Mouse (Mus musculus) midbrain, embryonic 12.5 days (tissue): Measurements from ENCODE around the gene Eps15l1. TPM values are rescaled to one million over a fixed set of nuclear protein-coding genes. Genes with fewer than 3 reads are reported as not detected.

ENCODE experiments used
- ATAC-seq: fragments of 200-750 bp; cut with Nextera tagmentation; 2 replicates; pipeline ENCODE4 v1.8.0; 2017; ENCODE audit warnings: low read depth, moderate TSS enrichment, moderate library complexity; ENCODE audit not compliant: low FRiP score
- H3K27ac ChIP-seq: fragments of 300-500 bp; sonication (generic); replicated peaks from 2 replicates; pipeline ENCODE4 v1.5.1; 2016; ENCODE audit warnings: mild to moderate bottlenecking
- H3K27me3 ChIP-seq: fragments of 300-500 bp; sonication (generic); 2 replicates; pipeline ENCODE4 v1.6.1; 2016; ENCODE audit warnings: mild to moderate bottlenecking
- H3K36me3 ChIP-seq: fragments of 300-500 bp; sonication (generic); 2 replicates; pipeline ENCODE4 v1.6.1; 2016
- H3K4me1 ChIP-seq: fragments of 300-500 bp; sonication (generic); 2 replicates; pipeline ENCODE4 v1.6.1; 2016
- H3K4me2 ChIP-seq: fragments of 300-500 bp; sonication (generic); replicated peaks from 2 replicates; pipeline ENCODE4 v1.6.1; 2016; ENCODE audit warnings: mild to moderate bottlenecking, moderate library complexity
- H3K4me3 ChIP-seq: fragments of 300-500 bp; sonication (generic); 2 replicates; pipeline ENCODE4 v1.5.1; 2016; ENCODE audit warnings: mild to moderate bottlenecking
- H3K9ac ChIP-seq: fragments of 300-500 bp; sonication (generic); replicated peaks from 2 replicates; pipeline ENCODE4 v1.6.1; 2016; ENCODE audit warnings: mild to moderate bottlenecking, moderate library complexity
- H3K9me3 ChIP-seq: fragments of 300-500 bp; sonication (generic); 2 replicates; pipeline ENCODE4 v1.6.1; 2016; ENCODE audit warnings: mild to moderate bottlenecking
- WGBS: fragments of 180-500 bp; shearing (Covaris S2); methylation state at CpG from one replicate; pipeline ENCODE4 v1.1.7; 2016; 5-methylcytosine and 5-hydroxymethylcytosine counted together
- polyA plus RNA-seq: library from polyadenylated mRNA; unstranded; fragments of >200 nt; fragmentation: Nextera tagmentation; extraction: Ambion mirVana; gene quantifications from 2 replicates; pipeline ENCODE4 v1.2.1, GENCODE M21; 2016

Eps15l1 gene
- polyA plus RNA-seq, 1 experiment from 2014 or later, result 73.2 TPM

GRCm38 (mm10) chr8:72365016-72365415 is 56.2 kb downstream of the Eps15l1 start:
- Histone ChIP-seq H3K4me3 (no peak overlapping the region), H3K9me3 (no peaks in the 10 kb centered on the region), H3K36me3 (peaks cover 95% of the 10 kb centered on the region), H3K27ac (no peak overlapping the region), H3K4me2 (no peak overlapping the region), H3K4me1 (no peaks in the 10 kb centered on the region), H3K27me3 (no peaks in the 10 kb centered on the region), H3K9ac (no peak overlapping the region)
- 97% methylated on average over 2 of the region's 2 CpGs for WGBS
- ATAC-seq, result no peak

- no peak for ATAC-seq
- Histone ChIP-seq H3K4me2 (no peak overlapping the region), H3K4me3 (no peak overlapping the region), H3K27ac (no peak overlapping the region), H3K27me3 (no peaks in the 10 kb centered on the region), H3K9ac (no peak overlapping the region), H3K4me1 (no peaks in the 10 kb centered on the region), H3K36me3 (peaks cover 95% of the 10 kb centered on the region), H3K9me3 (no peaks in the 10 kb centered on the region)
- 90% methylated on average over 7 of the region's 7 CpGs for WGBS
Observed at GRCm38 (mm10) chr8:72363457-72363856, 57.8 kb downstream of the Eps15l1 start.

DNA sequence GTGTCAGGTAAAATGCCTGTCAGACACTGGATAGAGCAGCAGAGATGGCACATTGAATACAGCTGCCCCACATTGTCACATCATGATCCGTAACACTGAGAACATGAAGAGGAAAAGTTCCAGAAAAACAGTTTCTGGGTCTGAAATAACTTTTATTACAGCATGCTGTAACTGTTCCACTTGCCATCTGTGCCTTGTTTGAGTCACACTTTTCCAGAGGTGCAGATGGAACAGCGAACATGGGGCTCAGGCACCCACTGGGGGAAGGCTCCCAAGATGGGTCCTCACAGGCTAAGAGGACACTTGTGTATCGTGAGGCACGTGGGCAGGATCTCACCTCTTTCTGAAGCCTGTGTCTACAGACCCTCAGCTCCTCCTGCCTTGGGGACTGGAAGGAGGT is 58.5 kb downstream of the Eps15l1 start:
- Histone ChIP-seq H3K27ac (no peak overlapping the region), H3K9ac (no peak overlapping the region), H3K4me3 (no peak overlapping the region), H3K4me1 (no peaks in the 10 kb centered on the region), H3K36me3 (peaks cover 95% of the 10 kb centered on the region), H3K9me3 (no peaks in the 10 kb centered on the region), H3K4me2 (no peak overlapping the region), H3K27me3 (no peaks in the 10 kb centered on the region)
- 94% methylated on average over 4 of the region's 4 CpGs for WGBS
- no peak for ATAC-seq

- no peak for ATAC-seq
- no peaks in the 10 kb centered on the region for H3K27me3 ChIP-seq
- H3K36me3 ChIP-seq, result peaks cover 95% of the 10 kb centered on the region
Observed at GRCm38 (mm10) chr8:72360162-72360561, 61.1 kb downstream of the Eps15l1 start.

GRCm38 (mm10) chr8:72356593-72356992 is 64.7 kb downstream of the Eps15l1 start:
- no peak for ATAC-seq
- no peaks in the 10 kb centered on the region for H3K9me3 ChIP-seq
- H3K27ac ChIP-seq, result no peak overlapping the region
- H3K27me3 ChIP-seq, result no peaks in the 10 kb centered on the region
- H3K4me2 ChIP-seq, result no peak overlapping the region
- H3K36me3 ChIP-seq, result peaks cover 95% of the 10 kb centered on the region
- WGBS, result 86% methylated on average over 3 of the region's 3 CpGs
- H3K9ac ChIP-seq, result no peak overlapping the region
- H3K4me3 ChIP-seq, result no peak overlapping the region
- H3K4me1 ChIP-seq, result no peaks in the 10 kb centered on the region

More at GRCm38 (mm10) chr8:72360162-72360561, 61.1 kb downstream of the Eps15l1 start:
- no peak overlapping the region for H3K4me3 ChIP-seq
- H3K4me2 ChIP-seq, result no peak overlapping the region
- no peak overlapping the region for H3K9ac ChIP-seq
- no peak overlapping the region for H3K27ac ChIP-seq
- no peaks in the 10 kb centered on the region for H3K4me1 ChIP-seq
- H3K9me3 ChIP-seq, result no peaks in the 10 kb centered on the region

GRCm38 (mm10) chr8:72354272-72354671 is 67.0 kb downstream of the Eps15l1 start:
- ATAC-seq, result no peak

DNA sequence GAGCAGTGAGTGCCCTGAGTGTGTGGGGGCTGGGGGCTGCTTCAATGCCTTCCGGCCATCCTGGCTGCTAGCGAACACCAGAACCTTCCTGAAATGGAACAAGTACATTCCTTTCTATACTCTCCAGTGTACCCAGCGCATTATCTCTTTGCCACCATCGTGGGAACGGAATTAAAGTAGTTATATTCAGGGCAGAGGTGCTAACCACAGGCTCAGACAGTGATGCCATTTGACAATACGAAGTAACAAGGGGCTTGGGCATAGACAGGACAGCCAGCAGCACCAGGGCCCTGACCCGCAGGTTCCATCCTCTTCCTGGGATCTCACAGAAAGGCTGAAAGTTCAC is 67.6 kb downstream of the Eps15l1 start:
- Histone ChIP-seq H3K4me2 (no peak overlapping the region), H3K4me1 (no peaks in the 10 kb centered on the region), H3K27ac (no peak overlapping the region), H3K9me3 (no peaks in the 10 kb centered on the region), H3K4me3 (no peak overlapping the region), H3K27me3 (no peaks in the 10 kb centered on the region), H3K9ac (no peak overlapping the region), H3K36me3 (peaks cover 73% of the 10 kb centered on the region)
- 93% methylated on average over 7 of the region's 7 CpGs for WGBS
- ATAC-seq, result no peak

More at GRCm38 (mm10) chr8:72354272-72354671, 67.0 kb downstream of the Eps15l1 start:
- peaks cover 79% of the 10 kb centered on the region for H3K36me3 ChIP-seq
- H3K27me3 ChIP-seq, result no peaks in the 10 kb centered on the region
- H3K27ac ChIP-seq, result no peak overlapping the region
- H3K4me2 ChIP-seq, result no peak overlapping the region
- H3K4me3 ChIP-seq, result no peak overlapping the region
- no peaks in the 10 kb centered on the region for H3K9me3 ChIP-seq
- no peaks in the 10 kb centered on the region for H3K4me1 ChIP-seq
- H3K9ac ChIP-seq, result no peak overlapping the region
- 91% methylated on average over 11 of the region's 11 CpGs for WGBS

- WGBS, result 83% methylated on average over 8 of the region's 8 CpGs
- H3K9ac ChIP-seq, result no peak overlapping the region
- no peak overlapping the region for H3K27ac ChIP-seq
- H3K4me2 ChIP-seq, result no peak overlapping the region
- H3K4me3 ChIP-seq, result no peak overlapping the region
- H3K4me1 ChIP-seq, result no peaks in the 10 kb centered on the region
- no peak for ATAC-seq
- peaks cover 72% of the 10 kb centered on the region for H3K36me3 ChIP-seq
- no peaks in the 10 kb centered on the region for H3K27me3 ChIP-seq
- H3K9me3 ChIP-seq, result no peaks in the 10 kb centered on the region
Observed at GRCm38 (mm10) chr8:72352951-72353699, 68.1 kb downstream of the Eps15l1 start.

GRCm38 (mm10) chr8:72351405-72352005 is 69.8 kb downstream of the Eps15l1 start:
- no peaks in the 10 kb centered on the region for H3K27me3 ChIP-seq
- H3K27ac ChIP-seq, result no peak overlapping the region
- H3K4me3 ChIP-seq, result no peak overlapping the region
- no peak for ATAC-seq
- 89% methylated on average over 7 of the region's 7 CpGs for WGBS
- H3K9me3 ChIP-seq, result no peaks in the 10 kb centered on the region
- no peaks in the 10 kb centered on the region for H3K4me1 ChIP-seq
- H3K9ac ChIP-seq, result no peak overlapping the region
- H3K4me2 ChIP-seq, result no peak overlapping the region
- H3K36me3 ChIP-seq, result peaks cover 65% of the 10 kb centered on the region

GRCm38 (mm10) chr8:72350727-72351126 is 70.5 kb downstream of the Eps15l1 start:
- Histone ChIP-seq H3K9me3 (no peaks in the 10 kb centered on the region), H3K4me2 (no peak overlapping the region), H3K27ac (no peak overlapping the region), H3K4me1 (no peaks in the 10 kb centered on the region), H3K4me3 (no peak overlapping the region), H3K36me3 (peaks cover 60% of the 10 kb centered on the region), H3K9ac (no peak overlapping the region), H3K27me3 (no peaks in the 10 kb centered on the region)
- WGBS, result 90% methylated on average over 8 of the region's 8 CpGs
- no peak for ATAC-seq

- H3K27ac ChIP-seq, result no peak overlapping the region
- H3K9me3 ChIP-seq, result no peaks in the 10 kb centered on the region
- no peak for ATAC-seq
- no peak overlapping the region for H3K9ac ChIP-seq
- 95% methylated on average over 9 of the region's 9 CpGs for WGBS
- no peak overlapping the region for H3K4me3 ChIP-seq
- peaks cover 60% of the 10 kb centered on the region for H3K36me3 ChIP-seq
- H3K4me1 ChIP-seq, result no peaks in the 10 kb centered on the region
- no peak overlapping the region for H3K4me2 ChIP-seq
- H3K27me3 ChIP-seq, result no peaks in the 10 kb centered on the region
Observed at GRCm38 (mm10) chr8:72349838-72350237, 71.4 kb downstream of the Eps15l1 start.

GRCm38 (mm10) chr8:72348956-72349355 is 72.3 kb downstream of the Eps15l1 start:
- Histone ChIP-seq H3K4me1 (no peaks in the 10 kb centered on the region), H3K4me2 (no peak overlapping the region), H3K27me3 (no peaks in the 10 kb centered on the region), H3K36me3 (peaks cover 59% of the 10 kb centered on the region), H3K4me3 (no peak overlapping the region), H3K27ac (no peak overlapping the region), H3K9ac (no peak overlapping the region), H3K9me3 (no peaks in the 10 kb centered on the region)
- no peak for ATAC-seq
- WGBS, result 88% methylated on average over 1 of the region's 1 CpGs
